Mouse (Mus musculus) heart, embryonic 10.5 days (tissue): ENCODE measurements around the gene Ppp6r3. TPM values are rescaled to one million over a fixed set of nuclear protein-coding genes. Genes with fewer than 3 reads are reported as not detected.
A peak's percentile ranks its signal among the peaks of the same experiment; 100 is the strongest.

Experiments used
- DNase-seq: peaks from one replicate; pipeline ENCODE4 v3.0.0-alpha.2; 2017; ENCODE audit warnings: low spot score
- H3K27ac ChIP-seq: fragments of 300-500 bp; sonication (generic); 2 replicates; pipeline ENCODE4 v1.5.1; 2016; ENCODE audit warnings: mild to moderate bottlenecking
- H3K27me3 ChIP-seq: fragments of 300-500 bp; sonication (generic); 2 replicates; pipeline ENCODE4 v1.6.1; 2016; ENCODE audit warnings: mild to moderate bottlenecking; ENCODE audit not compliant: poor library complexity, insufficient read depth, severe bottlenecking
- H3K36me3 ChIP-seq: fragments of 300-500 bp; sonication (generic); 2 replicates; pipeline ENCODE4 v1.6.1; 2016; ENCODE audit warnings: mild to moderate bottlenecking, moderate library complexity
- H3K4me1 ChIP-seq: fragments of 300-500 bp; sonication (generic); 2 replicates; pipeline ENCODE4 v1.6.1; 2016; ENCODE audit warnings: mild to moderate bottlenecking
- H3K4me3 ChIP-seq: fragments of 300-500 bp; sonication (generic); 2 replicates; pipeline ENCODE4 v1.5.1; 2016; ENCODE audit warnings: mild to moderate bottlenecking, moderate library complexity
- H3K9me3 ChIP-seq: fragments of 300-500 bp; sonication (generic); 2 replicates; pipeline ENCODE4 v1.6.1; 2016; ENCODE audit warnings: mild to moderate bottlenecking, moderate library complexity
- WGBS: fragments of 180-500 bp; shearing (Covaris S2); methylation state at CpG from one replicate; pipeline ENCODE4 v1.1.7; 2016; 5-methylcytosine and 5-hydroxymethylcytosine counted together
- polyA plus RNA-seq: library from polyadenylated mRNA; unstranded; fragments of >200 nt; fragmentation: Nextera tagmentation; extraction: Ambion mirVana; gene quantifications from 2 replicates; pipeline ENCODE4 v1.2.1, GENCODE M21; 2016

Ppp6r3 gene
- polyA plus RNA-seq, 1 experiment from 2014 or later = 63.5 TPM

DNA sequence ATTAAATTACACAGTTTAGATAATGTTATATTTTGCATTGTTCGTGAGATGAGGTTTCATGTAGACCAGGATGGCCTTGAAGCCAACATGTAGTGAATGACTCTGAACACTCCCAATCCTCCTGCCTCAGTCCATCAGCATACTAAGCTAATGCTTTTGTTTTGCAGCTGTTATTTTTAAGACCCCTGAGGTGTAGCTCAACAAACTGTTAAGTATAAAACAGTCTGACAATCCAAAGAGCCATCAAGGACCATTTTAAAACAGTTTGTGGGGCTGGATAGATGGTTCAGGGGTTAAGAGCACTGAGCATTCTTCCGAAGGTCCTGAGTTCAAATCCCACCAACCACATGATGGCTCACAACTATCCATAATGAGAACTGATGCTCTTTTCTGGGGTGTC is 13.3 kb downstream of the Ppp6r3 start:
- WGBS = 91% methylated on average over 2 of the region's 2 CpGs
- no peaks in the 10 kb centered on the region for H3K9me3 ChIP-seq
- DNase-seq = no peak
- no peaks in the 10 kb centered on the region for H3K27me3 ChIP-seq
- H3K27ac ChIP-seq = no peak overlapping the region
- H3K4me1 ChIP-seq = peaks cover 17% of the 10 kb centered on the region; the same call in 1 of the 2 replicates
- peaks cover 17% of the 10 kb centered on the region for H3K36me3 ChIP-seq
- H3K4me3 ChIP-seq = no peak overlapping the region

DNA sequence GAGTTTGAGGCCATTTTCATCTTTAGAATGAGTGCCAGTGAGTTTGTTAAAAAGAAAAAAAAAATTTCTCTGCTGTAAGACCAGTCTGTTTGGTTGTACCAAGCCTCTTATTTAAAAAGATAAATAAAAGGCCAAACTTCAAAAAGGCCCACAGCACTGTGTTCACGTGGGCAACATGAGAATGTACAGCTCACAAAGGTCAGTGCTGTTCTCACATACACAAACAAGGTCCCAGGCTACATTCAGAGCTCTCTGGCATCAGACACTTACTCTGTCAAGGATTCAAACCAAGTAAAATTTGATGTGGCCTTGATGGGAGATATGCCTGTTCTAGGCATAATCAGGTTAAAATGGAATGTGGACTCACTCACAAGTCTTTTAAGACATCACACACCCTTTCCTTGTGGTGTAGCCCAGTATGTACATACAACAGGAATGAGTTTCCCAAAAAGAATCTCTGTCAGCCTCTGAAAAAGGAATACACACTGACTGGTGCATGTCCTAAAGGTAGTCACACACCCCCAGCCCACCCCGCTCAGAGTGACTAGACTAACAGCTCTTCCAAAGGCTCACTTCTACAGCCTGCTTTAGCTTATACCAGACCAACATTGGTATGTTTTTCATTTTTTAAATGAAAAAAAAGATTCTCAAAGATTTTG is 19.3 kb downstream of the Ppp6r3 start:
- no peak overlapping the region for H3K4me3 ChIP-seq
- no peaks in the 10 kb centered on the region for H3K9me3 ChIP-seq
- no peak for DNase-seq
- H3K27ac ChIP-seq = no peak overlapping the region
- peaks cover 11% of the 10 kb centered on the region; the same call in 1 of the 2 replicates for H3K4me1 ChIP-seq
- 94% methylated on average over 2 of the region's 2 CpGs for WGBS
- H3K36me3 ChIP-seq = peaks cover 12% of the 10 kb centered on the region
- no peaks in the 10 kb centered on the region for H3K27me3 ChIP-seq

DNA sequence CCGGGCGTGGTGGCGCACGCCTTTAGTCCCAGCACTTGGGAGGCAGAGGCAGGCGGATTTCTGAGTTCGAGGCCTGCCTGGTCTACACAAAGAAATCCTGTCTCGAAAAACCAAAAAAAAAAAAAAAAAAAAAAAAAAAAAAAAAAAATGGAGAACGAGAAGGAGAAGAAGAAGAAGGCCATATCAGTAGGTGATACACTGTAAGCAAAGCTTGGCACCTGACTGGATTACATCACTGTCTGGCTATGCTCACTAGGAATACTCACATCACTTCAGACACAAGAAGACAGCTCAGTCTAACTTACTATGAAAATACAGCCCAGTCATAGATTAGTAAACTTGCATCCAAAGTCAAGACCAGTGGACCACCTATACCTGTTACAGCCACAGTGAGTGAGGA is 20.8 kb downstream of the Ppp6r3 start:
- WGBS = 90% methylated on average over 8 of the region's 8 CpGs

DNA sequence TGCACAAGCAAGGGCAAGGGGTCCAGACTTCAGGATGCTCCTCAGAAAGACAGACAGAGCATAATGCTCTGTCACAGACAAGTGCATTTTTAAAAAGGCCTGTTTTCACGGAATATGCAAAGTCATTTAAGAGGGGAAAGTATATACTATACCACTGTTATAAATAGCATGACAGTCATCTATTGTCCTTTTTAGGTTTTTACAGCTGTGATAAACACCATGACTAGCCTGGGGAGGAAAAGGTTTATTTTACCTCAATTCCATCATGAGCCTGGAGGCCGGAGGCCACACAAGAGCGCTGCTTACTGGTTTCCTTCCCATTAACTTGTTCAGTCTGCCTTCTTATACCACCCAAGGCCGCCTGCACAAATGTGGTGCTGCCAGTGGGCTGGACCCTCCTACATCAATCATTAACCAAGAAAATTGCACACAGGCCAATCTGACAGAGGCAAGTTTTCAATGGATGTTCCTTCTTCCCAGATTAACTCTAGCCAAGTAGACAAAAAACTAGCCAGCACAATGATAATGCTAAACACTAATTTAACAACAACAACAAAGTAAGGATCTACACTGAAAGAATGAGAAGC is 23.9 kb downstream of the Ppp6r3 start:
- H3K4me3 ChIP-seq = no peak overlapping the region
- H3K36me3 ChIP-seq = peaks cover 17% of the 10 kb centered on the region
- H3K9me3 ChIP-seq = no peaks in the 10 kb centered on the region
- 80% methylated on average over 4 of the region's 4 CpGs for WGBS
- no peak for DNase-seq
- H3K27me3 ChIP-seq = no peaks in the 10 kb centered on the region
- H3K4me1 ChIP-seq = peaks cover 3% of the 10 kb centered on the region; the same call in 1 of the 2 replicates
- no peak overlapping the region for H3K27ac ChIP-seq

More for the DNA sequence above, 20.8 kb downstream of the Ppp6r3 start:
- Histone ChIP-seq H3K4me1 (peaks cover 11% of the 10 kb centered on the region; the same call in 1 of the 2 replicates), H3K4me3 (no peak overlapping the region), H3K27me3 (no peaks in the 10 kb centered on the region), H3K36me3 (peaks cover 7% of the 10 kb centered on the region), H3K9me3 (no peaks in the 10 kb centered on the region), H3K27ac (no peak overlapping the region)
- DNase-seq = no peak

DNA sequence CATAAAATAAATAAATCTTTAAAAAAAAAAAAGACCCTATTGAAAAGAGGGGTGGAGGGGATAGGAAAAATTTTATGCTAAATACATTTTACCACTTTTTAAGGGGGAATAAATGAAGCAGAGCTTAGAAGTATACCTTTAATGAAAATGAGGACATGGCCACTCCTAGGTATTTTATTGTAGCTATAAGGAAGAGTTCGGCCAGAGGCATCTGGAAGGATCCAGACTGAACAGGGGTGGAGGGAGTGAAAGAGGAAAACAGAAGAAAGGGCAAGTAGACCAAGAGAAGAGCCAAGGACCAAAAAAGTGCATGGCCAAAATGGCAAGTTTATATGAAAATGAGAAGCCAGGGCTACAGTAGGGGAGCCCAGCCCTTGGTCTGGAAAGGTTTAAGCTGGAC is 25.4 kb downstream of the Ppp6r3 start:
- WGBS = 92% methylated on average over 1 of the region's 1 CpGs
- peaks cover 17% of the 10 kb centered on the region for H3K36me3 ChIP-seq
- H3K27ac ChIP-seq = no peak overlapping the region

DNA sequence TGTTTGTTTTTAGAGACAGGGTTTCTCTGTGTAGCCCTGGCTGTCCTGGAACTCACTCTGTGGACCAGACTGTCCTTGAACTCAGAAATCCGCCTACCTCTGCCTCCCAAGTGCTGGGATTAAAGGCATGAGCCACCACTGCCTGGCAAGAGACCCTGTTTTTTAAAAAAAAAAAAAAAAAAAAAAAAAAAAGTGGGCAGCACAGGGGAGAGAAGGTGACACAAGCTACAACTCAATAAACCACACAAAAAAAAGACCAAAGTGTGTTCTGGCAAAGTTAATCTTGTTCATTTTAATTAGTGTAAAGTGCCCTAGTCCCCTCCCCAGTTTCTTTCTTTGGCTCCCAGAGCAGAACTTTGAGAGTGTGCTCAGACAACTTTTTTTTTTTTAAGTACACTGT is 26.3 kb downstream of the Ppp6r3 start:
- H3K27me3 ChIP-seq = no peaks in the 10 kb centered on the region
- no peak overlapping the region for H3K27ac ChIP-seq
- DNase-seq = no peak
- WGBS = 82% methylated on average over 1 of the region's 1 CpGs
- no peak overlapping the region for H3K4me3 ChIP-seq
- no peaks in the 10 kb centered on the region for H3K9me3 ChIP-seq
- peaks cover 17% of the 10 kb centered on the region for H3K36me3 ChIP-seq
- H3K4me1 ChIP-seq = peaks cover 3% of the 10 kb centered on the region; the same call in 1 of the 2 replicates

More for the DNA sequence above, 25.4 kb downstream of the Ppp6r3 start:
- Histone ChIP-seq H3K9me3 (no peaks in the 10 kb centered on the region), H3K27me3 (no peaks in the 10 kb centered on the region), H3K4me3 (no peak overlapping the region), H3K4me1 (peaks cover 3% of the 10 kb centered on the region; the same call in 1 of the 2 replicates)
- DNase-seq = no peak

DNA sequence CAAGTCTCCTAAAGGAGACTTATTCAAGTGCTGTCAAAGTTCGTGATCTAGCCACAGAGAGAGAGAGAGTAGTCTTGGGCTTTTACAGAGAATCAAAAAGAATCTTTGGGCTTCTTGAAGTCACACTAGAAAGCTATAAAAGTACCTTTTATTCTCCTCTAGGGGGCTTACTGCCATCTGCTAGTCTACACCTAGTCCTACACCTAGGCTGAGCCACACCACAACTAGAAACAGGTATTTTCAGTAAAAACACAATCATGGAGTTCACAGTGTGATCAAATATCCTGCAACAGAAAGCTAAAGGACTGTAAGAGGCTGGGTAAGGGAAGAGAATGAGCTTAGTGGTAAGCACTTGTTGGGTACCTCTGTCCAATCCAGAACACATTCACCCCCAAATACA is 27.2 kb downstream of the Ppp6r3 start:
- no peak overlapping the region for H3K4me3 ChIP-seq
- DNase-seq = no peak
- H3K36me3 ChIP-seq = peaks cover 22% of the 10 kb centered on the region
- H3K4me1 ChIP-seq = peaks cover 3% of the 10 kb centered on the region; the same call in 1 of the 2 replicates
- no peaks in the 10 kb centered on the region for H3K9me3 ChIP-seq
- WGBS = 100% methylated on average over 1 of the region's 1 CpGs
- H3K27ac ChIP-seq = no peak overlapping the region
- H3K27me3 ChIP-seq = no peaks in the 10 kb centered on the region

DNA sequence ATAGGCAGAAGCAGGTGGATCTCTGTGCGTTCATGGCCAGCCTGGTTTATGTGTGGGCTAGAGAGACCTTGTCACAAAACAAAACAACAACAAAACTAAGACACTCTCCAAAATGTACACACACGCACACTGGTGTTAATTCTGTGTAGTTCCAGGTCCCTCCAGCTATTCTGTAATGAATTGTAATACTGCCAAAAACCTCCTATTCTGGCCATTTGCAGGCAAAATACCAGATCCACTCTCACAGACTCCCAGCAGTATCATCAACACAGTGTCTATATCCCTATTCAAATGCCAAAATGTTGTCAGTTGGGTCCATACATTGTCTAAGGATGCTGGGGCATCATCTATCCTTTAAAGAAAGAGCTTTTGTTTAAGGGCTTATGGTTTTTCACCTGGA is 30.6 kb downstream of the Ppp6r3 start:
- Histone ChIP-seq H3K4me3 (no peak overlapping the region), H3K27ac (no peak overlapping the region), H3K27me3 (no peaks in the 10 kb centered on the region), H3K4me1 (no peaks in the 10 kb centered on the region), H3K9me3 (no peaks in the 10 kb centered on the region), H3K36me3 (peaks cover 36% of the 10 kb centered on the region)
- no peak for DNase-seq
- WGBS = 91% methylated on average over 2 of the region's 2 CpGs

DNA sequence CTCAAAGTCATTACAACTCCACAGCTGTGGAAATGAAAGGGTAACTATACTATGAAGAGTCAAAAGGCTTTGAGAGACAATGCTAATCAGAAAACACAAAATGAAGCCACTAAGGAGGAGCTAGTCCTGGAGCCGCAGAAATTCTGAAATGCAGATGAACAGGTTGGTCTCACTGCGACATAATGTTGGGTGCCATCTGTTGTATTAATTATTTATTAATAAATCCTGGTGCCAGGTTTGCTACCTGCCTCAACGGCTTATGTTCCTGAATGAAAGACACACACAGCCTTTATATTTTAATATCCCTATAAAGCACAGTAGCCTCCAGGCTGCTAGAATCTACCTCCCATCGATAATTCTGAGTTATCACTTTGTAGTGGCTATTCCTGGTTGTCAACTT is 33.0 kb downstream of the Ppp6r3 start:
- WGBS = 94% methylated on average over 4 of the region's 4 CpGs
- H3K4me3 ChIP-seq = no peak overlapping the region
- peaks cover 29% of the 10 kb centered on the region for H3K36me3 ChIP-seq
- H3K4me1 ChIP-seq = no peaks in the 10 kb centered on the region
- peak; percentile 5 for DNase-seq
- H3K27ac ChIP-seq = no peak overlapping the region
- no peaks in the 10 kb centered on the region for H3K9me3 ChIP-seq
- H3K27me3 ChIP-seq = no peaks in the 10 kb centered on the region

DNA sequence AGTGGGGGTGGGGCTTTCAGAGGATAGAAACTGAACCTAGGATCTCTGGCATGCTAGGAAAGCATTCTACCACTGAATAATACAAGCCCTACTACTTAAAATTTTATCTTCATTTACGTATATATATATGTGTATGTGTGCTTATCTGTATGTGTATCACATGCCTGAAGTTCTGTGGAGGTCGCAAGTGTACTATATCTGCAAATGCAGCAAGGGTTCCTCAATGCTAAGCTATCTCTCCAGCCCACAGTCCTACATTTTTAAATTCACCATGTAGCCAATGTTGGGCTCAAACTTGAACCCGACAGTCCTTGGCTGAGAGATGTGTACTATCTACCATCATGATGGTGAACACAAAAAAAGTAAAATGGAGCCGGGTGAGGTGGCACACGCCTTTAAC is 34.6 kb downstream of the Ppp6r3 start:
- Histone ChIP-seq H3K27ac (no peak overlapping the region), H3K9me3 (no peaks in the 10 kb centered on the region), H3K4me3 (no peak overlapping the region), H3K4me1 (no peaks in the 10 kb centered on the region), H3K36me3 (peaks cover 23% of the 10 kb centered on the region), H3K27me3 (no peaks in the 10 kb centered on the region)
- 90% methylated on average over 5 of the region's 5 CpGs for WGBS
- no peak for DNase-seq

DNA sequence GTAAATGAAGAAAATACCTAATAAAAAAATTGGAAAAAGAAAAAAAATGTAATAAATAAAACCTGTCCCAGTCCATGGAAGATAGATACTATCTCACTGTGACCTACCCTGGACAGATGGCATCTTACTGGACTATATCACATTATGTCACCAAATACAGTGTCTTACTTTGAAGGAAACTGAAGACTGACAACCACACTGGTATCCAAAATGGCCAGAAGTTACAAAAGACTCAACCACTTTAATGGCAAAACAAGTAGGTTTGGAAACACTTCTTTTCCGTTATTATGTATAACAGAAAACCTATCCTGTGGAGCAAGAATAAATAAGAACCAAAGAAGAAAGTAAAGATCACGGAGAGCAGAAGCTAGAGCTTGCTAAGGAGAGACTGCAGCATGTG is 35.3 kb downstream of the Ppp6r3 start:
- Histone ChIP-seq H3K9me3 (no peaks in the 10 kb centered on the region), H3K4me1 (peaks cover 5% of the 10 kb centered on the region), H3K4me3 (no peak overlapping the region), H3K36me3 (peaks cover 23% of the 10 kb centered on the region), H3K27me3 (no peaks in the 10 kb centered on the region), H3K27ac (no peak overlapping the region)
- 91% methylated on average over 2 of the region's 2 CpGs for WGBS
- no peak for DNase-seq

DNA sequence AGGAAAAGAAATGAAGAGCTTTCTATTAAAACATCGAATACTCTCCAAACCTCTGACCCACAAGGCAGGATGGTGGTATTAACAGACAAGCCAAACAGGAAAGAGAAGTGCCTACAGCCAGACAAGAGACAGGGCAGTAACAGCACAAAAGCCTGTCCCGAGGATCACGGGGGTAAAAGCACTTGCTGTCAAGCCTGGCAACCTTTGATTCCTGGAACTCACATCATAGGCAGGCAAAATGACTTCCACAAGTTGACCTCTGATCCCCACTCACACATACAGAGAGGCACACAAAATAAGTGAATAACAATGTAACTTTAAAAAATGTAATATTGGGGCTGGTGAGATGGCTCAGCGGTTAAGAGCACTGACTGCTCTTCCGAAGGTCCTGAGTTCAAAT is 36.1 kb downstream of the Ppp6r3 start:
- H3K36me3 ChIP-seq = peaks cover 23% of the 10 kb centered on the region
- DNase-seq = no peak
- H3K4me1 ChIP-seq = peaks cover 13% of the 10 kb centered on the region
- H3K27me3 ChIP-seq = no peaks in the 10 kb centered on the region
- WGBS = 85% methylated on average over 5 of the region's 5 CpGs
- no peak overlapping the region for H3K27ac ChIP-seq
- no peaks in the 10 kb centered on the region for H3K9me3 ChIP-seq
- H3K4me3 ChIP-seq = no peak overlapping the region

DNA sequence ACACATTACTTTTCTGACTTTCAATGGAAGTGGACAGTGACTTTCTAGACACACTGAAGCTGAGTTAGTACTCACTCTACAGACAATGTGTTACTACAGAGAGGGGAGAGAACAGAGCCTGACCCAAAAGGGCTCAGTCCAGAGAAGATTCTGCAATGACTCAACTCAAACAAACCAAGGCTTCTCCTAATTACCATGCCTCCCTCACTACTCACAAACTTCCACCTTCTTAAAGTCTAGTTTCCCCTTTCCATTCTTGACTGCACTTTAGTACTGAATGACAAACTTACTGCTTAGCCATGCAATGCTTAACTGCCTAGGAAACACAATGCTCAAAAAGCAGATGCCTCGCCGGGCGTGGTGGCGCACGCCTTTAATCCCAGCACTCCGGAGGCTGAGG is 37.9 kb downstream of the Ppp6r3 start:
- Histone ChIP-seq H3K27ac (no peak overlapping the region), H3K4me3 (no peak overlapping the region), H3K9me3 (no peaks in the 10 kb centered on the region), H3K4me1 (peaks cover 22% of the 10 kb centered on the region), H3K27me3 (no peaks in the 10 kb centered on the region), H3K36me3 (peaks cover 12% of the 10 kb centered on the region)
- no peak for DNase-seq
- WGBS = 91% methylated on average over 6 of the region's 6 CpGs
